Mouse (Mus musculus) Patski (cell line): Measurements from ENCODE around the gene Mapk3. TPM values are rescaled to one million over a fixed set of nuclear protein-coding genes. Genes with fewer than 3 reads are reported as not detected.
"Not testable (repeated sequence)": the region's sequence is repeated elsewhere in the genome, so short reads cannot be mapped to it uniquely, and the experiment has no call there.

Experiments used
- ATAC-seq: fragments of 100-300 bp; one replicate; pipeline ENCODE4 v1.8.0; 2021
- CTCF ChIA-PET: fragments of 350-600 bp; sonication (Branson Sonifier 250); formaldehyde crosslinking; loops from one replicate; lab custom pipeline; 2022; ENCODE audit warnings: inconsistent platforms; lab: Charles Lee
- POLR2A ChIA-PET: fragments of 350-600 bp; sonication (Branson Sonifier 250); formaldehyde crosslinking; loops from one replicate; lab custom pipeline; 2022; ENCODE audit warnings: antibody characterized with exemption, inconsistent platforms; lab: Charles Lee
- DNase-seq: peaks from one replicate; pipeline ENCODE4 v3.0.0-alpha.2; 2011; ENCODE audit warnings: low read depth, low spot score
- H3K27me3 ChIP-seq: fragments of 371-371 bp; one replicate; pipeline ENCODE4 v1.5.1; 2021
- CTCF ChIP-seq: fragments of 100-300 bp; IDR thresholded peaks from one replicate; pipeline ENCODE4 v1.5.1; 2021
- in situ Hi-C: fragments of 300-500 bp; cut with MboI; formaldehyde crosslinking; loops from 3 replicates; pipeline ENCODE4 v1.11.1; 2018; ENCODE audit warnings: low pct_unique_long_range_greater_than_20kb, mixed read lengths
- polyA plus RNA-seq: library from polyadenylated mRNA; unstranded; gene quantifications from one replicate; pipeline ENCODE4 v1.2.3, GENCODE M21; 2021

The Mapk3 gene
- polyA plus RNA-seq, 1 experiment from 2014 or later: 122 TPM

DNA sequence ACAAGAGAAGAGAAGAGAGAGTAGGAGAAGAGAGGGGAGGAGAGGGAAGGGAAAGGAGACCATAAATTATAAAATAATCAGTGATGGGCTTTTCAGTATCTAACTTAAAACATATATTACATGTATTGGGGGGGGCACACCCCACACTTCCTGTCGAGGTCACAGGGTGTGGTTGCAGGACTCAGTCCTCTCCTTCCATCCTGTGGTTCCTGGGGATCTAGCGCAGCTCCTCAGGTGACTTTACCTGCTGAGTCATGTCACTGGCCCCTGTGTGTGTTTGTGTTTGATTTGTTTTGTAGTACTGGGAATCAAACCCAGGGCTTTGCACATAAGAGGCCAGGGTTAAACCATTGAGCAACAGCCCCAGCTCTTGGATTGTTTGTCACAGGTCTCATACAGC, 15.1 kb downstream of the Mapk3 start:
- no peak for TF ChIP-seq CTCF
- POLR2A ChIA-PET: interaction anchor here (1.4 to 2.1 kb wide), 2 partner anchors 14 to 25 kb away, joined by 5 to 6 read pairs; no protein-coding TSS in a partner anchor
- no peak for DNase-seq
- CTCF ChIA-PET: interaction anchor here (1.0 to 1.6 kb wide), 3 partner anchors 9 to 24 kb away, joined by 3 to 4 read pairs (median 3); no protein-coding TSS in a partner anchor
- ATAC-seq: no peak
- in situ Hi-C loops: no loop called here
- no peaks in the 10 kb centered on the region for H3K27me3 ChIP-seq

DNA sequence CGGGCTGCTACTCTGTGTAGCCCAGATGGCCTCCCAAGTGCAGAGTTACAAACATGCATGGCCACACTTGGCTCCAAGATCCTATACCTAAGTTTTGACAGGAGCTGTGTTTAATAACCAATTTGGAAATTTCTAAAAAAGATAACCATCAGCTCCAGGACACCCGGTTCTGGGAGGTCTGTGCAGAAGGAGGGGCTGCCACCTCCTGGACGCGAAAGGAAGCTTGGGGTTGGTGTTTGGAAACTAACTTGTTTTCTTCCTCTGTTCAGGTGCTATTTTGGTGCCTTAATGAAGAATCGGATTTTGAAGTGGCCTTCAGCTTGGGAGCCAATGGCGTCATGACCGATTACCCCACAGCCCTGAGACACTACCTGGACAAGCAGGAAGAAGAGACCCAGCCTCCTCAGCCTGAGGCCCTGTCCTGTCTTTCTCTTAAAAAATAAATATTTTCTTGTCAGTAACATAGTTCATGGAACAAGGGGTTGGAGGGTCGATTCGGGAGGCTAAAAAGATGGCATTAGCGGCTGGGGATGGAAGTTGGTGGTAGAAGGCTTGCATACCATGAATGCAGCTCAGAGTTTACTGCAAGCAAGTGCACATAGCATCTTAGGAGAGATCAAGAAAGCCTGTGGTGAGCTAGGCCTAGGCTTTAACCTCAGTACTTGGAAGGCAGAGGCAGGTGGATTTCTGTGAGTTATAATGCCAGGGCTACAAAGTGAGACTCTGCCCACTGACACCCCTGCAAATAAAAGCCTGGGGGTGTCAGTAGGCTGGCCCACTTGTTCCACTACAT, 16.0 kb downstream of the Mapk3 start:
- ChIA-PET CTCF (interaction anchor here (0.6 to 1.6 kb wide), 5 partner anchors 10 to 119 kb away, joined by 3 to 4 read pairs (median 3); no protein-coding TSS in a partner anchor), POLR2A (interaction anchor here (0.8 to 2.1 kb wide), 4 partner anchors 10 to 24 kb away, joined by 3 to 6 read pairs (median 4); partner anchors contain the start of genes Gdpd3 and Ppp4c)
- no peak for TF ChIP-seq CTCF
- ATAC-seq: no peak
- H3K27me3 ChIP-seq: no peaks in the 10 kb centered on the region
- in situ Hi-C loops: no loop called here
- no peak for DNase-seq

DNA sequence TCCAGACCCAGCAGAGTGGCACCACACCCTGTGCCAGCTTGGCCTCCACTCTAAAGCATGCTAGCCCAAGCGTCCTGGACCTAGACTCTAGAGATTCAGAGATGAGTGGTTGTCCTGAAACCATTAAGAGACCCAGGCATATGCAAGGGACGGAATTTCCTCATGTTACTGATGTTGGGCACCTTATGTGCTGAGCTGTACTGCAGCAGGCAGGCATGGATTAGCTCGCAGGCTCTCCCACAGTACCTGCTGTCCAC, 16.5 kb downstream of the Mapk3 start:
- POLR2A ChIA-PET: interaction anchor here (1.4 to 2.1 kb wide), 3 partner anchors 15 to 24 kb away, joined by 3 to 6 read pairs (median 5); partner anchors contain the start of gene Ppp4c
- DNase-seq (no peak), ATAC-seq (no peak)
- in situ Hi-C loops: no loop called here
- H3K27me3 ChIP-seq: no peaks in the 10 kb centered on the region
- CTCF ChIA-PET: interaction anchor here (1.4 kb wide), 1 partner anchor 10 kb away, joined by 3 read pairs; no protein-coding TSS in a partner anchor
- no peak for TF ChIP-seq CTCF

DNA sequence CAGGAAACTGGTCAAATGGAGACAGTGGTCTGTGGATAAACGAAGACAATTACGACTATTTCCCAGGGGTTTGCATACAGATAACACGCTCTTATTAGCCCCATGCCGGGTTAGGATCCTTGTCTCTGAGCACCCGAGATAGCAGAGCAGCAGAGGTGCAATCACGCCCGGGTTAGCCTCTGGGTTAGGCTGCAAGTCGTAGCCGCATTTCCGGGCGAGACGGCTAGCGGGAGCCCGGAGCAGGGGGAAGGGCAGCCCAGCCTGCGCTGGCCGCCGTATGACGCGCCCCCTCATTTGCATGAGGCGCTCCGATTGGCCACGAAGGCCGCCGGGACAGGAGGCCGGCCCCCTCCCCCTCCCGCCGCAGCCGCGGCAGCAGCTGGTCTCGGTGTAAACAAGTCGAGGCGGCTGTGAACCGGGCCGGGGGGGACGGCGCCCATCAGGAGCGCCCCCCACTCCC, 17.2 kb downstream of the Mapk3 start, which contains the start of gene Ypel3:
Gene Ypel3 (plus strand): TSS at position 358 of the 460 bp plus-strand sequence.
- DNase-seq: peak; percentile 46
- in situ Hi-C loops: no loop called here
- ChIA-PET CTCF (no interaction called here), POLR2A (interaction anchor here (0.6 to 2.7 kb wide), 4 partner anchors 15 to 189 kb away, joined by 3 to 8 read pairs (median 7); partner anchors contain the start of gene Ppp4c)
- peak; percentile 75 for ATAC-seq
- H3K27me3 ChIP-seq: no peaks in the 10 kb centered on the region
- no peak for TF ChIP-seq CTCF

DNA sequence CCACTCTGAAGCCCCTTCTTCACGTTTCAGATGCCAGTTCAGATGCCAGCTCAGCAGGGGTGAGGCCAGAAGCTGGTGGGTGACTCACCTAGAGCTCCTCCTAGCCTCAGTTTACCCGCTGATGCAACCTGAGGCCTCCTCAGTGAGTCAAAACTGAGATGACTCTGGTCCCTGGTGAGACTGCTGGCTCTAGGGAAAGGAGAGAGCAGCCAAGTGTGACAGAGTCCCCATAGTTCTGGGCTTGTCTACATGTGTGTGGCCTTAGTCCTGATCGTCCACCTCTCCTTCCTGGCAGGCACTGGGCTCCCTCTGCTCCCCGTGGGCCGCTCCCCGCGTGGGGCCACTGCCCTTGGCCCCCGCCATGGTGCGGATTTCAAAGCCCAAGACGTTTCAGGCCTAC, 18.1 kb downstream of the Mapk3 start:
- in situ Hi-C loops: no loop called here
- TF ChIP-seq CTCF: no peak
- ChIA-PET CTCF (no interaction called here), POLR2A (interaction anchor here (0.7 to 2.7 kb wide), 3 partner anchors 14 to 22 kb away, joined by 7 to 8 read pairs (median 7); no protein-coding TSS in a partner anchor)
- DNase-seq (no peak), ATAC-seq (no peak)
- H3K27me3 ChIP-seq: no peaks in the 10 kb centered on the region

DNA sequence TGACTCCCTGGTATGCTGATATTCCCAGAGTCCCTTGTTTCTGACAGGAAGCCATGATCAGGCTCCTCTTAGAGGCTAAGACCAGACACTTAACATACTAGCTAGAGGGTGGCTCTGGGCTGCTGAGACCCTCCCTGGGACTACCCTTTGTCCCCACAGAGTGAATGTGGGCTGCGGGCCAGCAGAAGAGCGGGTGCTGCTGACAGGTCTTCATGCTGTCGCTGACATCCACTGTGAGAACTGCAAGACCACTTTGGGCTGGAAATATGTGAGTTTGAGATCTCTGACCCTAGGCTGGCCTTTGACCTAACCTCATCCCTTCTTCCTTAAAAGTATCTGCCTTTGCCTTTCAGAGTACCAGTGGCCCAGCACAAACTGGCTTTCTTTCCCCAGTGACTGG, 18.7 kb downstream of the Mapk3 start:
- DNase-seq (no peak), ATAC-seq (no peak)
- TF ChIP-seq CTCF: no peak
- ChIA-PET POLR2A (interaction anchor here (2.7 kb wide), 1 partner anchor 21 kb away, joined by 7 read pairs; no protein-coding TSS in a partner anchor), CTCF (no interaction called here)
- no peaks in the 10 kb centered on the region for H3K27me3 ChIP-seq
- in situ Hi-C loops: no loop called here

DNA sequence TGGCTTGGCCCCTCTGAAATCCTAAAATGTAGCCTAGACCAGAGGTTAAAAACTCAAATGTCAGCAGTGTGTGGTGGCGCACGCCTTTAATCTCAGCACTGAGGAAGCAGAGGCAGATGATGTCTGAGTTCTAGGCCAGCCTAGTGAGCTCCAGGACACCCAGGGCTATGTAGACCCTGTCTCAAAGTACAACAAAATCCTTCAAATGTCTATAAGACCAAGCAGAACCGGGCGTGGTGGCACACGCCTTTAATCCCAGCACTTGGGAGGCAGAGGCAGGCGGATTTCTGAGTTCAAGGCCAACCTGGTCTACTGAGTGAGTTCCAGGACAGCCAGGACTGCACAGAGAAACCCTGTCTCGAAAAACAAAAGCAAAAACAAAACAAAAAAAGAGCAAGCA, 19.7 kb downstream of the Mapk3 start:
- POLR2A ChIA-PET: interaction anchor here (0.9 to 2.7 kb wide), 2 partner anchors 20 to 135 kb away, joined by 5 to 7 read pairs; no protein-coding TSS in a partner anchor
- CTCF ChIA-PET: interaction anchor here (0.8 to 1.9 kb wide), 5 partner anchors 11 to 86 kb away, joined by 3 to 11 read pairs (median 4); no protein-coding TSS in a partner anchor
- in situ Hi-C loops, ATAC-seq, H3K27me3 ChIP-seq, DNase-seq: not testable (repeated sequence)

DNA sequence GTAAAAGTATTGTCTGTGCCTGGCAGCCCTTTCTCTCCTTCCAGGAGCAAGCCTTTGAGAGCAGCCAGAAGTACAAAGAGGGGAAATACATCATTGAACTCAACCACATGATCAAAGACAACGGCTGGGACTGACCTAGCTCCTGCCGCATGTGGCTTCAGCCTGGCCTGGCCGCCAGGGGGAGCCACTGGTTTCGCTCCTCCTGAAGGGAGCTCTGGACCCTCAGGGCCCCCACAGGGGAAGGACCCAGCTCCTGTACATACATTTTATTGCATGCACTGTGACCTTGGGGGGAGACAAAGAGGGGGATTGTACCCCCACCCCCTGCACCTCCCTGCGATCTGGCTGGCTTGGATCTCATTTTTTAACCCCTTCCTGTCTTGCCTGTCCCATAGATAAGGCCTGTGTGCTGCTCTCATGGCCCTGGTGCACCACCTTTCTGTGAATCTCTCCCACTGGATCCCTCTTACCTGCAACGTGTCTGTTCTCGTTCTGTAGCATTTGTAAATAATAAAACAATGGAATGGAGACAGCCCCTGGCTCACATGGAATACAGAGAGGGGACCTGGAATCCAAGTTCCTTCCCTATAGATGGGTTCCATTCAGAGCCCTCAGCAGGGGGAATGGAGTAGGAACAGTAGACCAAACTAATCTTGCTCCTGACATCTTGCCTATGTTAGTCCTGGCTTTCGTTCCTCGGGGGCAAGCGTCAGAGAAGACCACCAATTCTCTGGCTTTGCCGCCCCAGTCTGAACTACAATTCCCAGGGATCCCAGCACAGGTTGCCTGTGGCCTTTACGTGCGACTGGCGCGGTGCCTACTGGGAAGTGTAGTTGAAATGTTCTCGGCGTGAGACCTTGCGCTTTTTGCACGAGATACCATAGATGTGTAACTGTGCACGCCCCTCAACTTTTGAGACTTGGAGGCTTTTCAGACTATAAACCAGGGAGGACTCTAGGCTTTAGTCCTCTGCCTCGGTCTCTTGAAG, 20.9 kb downstream of the Mapk3 start:
- peak; percentile 27 for ATAC-seq
- in situ Hi-C loops: no loop called here
- ChIA-PET POLR2A (interaction anchor here (0.5 to 1.6 kb wide), 3 partner anchors 19 to 552 kb away, joined by 3 to 5 read pairs (median 5); no protein-coding TSS in a partner anchor), CTCF (interaction anchor here (0.8 to 1.9 kb wide), 6 partner anchors 11 to 87 kb away, joined by 3 to 11 read pairs (median 4); no protein-coding TSS in a partner anchor)
- DNase-seq: no peak
- H3K27me3 ChIP-seq: no peaks in the 10 kb centered on the region
- no peak for TF ChIP-seq CTCF

DNA sequence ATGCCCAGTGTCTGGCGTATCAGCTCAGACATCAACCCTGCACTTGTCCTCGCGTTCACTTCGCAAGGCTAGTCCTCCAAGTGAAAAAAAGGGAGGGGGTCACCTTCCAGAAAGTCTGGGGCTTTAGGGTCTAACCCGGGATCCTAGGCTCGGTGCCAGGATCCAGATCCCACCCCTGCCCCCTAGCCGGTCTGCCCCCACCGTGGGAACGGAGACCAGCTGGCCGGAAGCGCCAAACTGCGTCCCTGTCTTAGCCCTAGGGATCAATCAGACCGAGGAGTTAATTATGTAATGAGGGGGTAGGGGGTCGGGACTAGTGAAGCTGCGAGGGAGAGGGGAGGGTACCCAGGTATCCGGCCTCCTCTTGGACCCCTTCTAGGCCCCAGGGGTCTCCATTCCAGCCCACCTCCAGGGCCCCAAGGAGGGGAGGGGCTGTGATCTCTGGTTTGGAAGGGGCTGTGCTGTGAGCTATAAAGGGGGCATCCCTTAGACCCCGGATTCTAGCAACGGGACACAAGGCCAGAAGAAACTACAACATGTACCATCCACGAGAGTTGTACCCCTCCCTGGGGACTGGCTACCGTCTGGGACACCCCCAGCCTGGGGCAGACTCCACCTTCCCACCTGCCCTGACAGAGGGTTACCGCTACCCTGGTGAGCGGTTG, 21.7 kb downstream of the Mapk3 start, which contains the start of gene Tbx6:
Gene Tbx6 (plus strand): TSS at position 513 of the 665 bp plus-strand sequence.
- TF ChIP-seq CTCF: no peak
- no peak for DNase-seq
- CTCF ChIA-PET: interaction anchor here (1.3 kb wide), 1 partner anchor 26 kb away, joined by 5 read pairs; no protein-coding TSS in a partner anchor
- ATAC-seq: no peak
- in situ Hi-C loops: no loop called here
- POLR2A ChIA-PET: interaction anchor here (1.6 kb wide), 1 partner anchor 18 kb away, joined by 5 read pairs; no protein-coding TSS in a partner anchor
- H3K27me3 ChIP-seq: no peaks in the 10 kb centered on the region
